Mouse (Mus musculus): ENCODE results near the gene Atp1a1. TPM values are rescaled to one million over a fixed set of nuclear protein-coding genes. Genes with fewer than 3 reads are reported as not detected.

Atp1a1 gene
- polyA plus RNA-seq, 1 experiment from 2014 or later: 55.2 TPM

DNA sequence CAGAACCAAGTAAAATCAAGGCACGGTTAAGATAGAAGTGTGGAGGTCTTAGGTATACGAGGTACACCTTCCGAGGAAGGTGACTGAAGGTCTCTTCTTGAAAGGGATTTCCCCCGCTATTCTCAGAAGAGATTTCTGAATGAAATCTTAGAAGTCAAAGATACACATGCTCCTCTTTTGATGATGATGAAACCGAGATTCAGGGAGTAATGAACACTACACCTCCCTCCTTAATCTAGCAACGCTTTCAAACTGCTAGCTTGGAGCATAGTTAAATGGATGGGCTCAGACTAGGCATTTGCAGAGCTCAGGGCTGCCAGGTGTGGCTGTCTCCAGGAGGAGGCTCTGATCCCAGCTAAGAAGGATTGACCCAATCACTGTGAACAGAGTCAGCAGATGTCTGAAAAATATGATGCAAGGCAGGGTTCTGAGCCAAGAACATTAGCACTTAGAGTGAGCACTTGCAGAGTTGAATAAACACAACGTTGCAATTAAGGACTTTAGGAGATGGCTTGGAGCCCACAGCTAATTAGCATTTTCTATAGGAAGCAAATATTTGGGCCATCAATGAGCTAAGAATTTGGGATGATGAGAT is 2.5 kb upstream of the Atp1a1 start:
- Histone ChIP-seq H3K9me3 (replicated peaks) (no peaks in the 10 kb centered on the region), H3K4me2 (no peak overlapping the region), H3K27me3 (replicated peaks) (peaks cover 27% of the 10 kb centered on the region; the same call in 1 of the 2 replicates), H3K27ac (no peak overlapping the region), H3K4me1 (peaks cover 31% of the 10 kb centered on the region), H3K4me3 (no peak overlapping the region), H3K36me3 (no peaks in the 10 kb centered on the region), H3K9ac (no peak overlapping the region)
- ATAC-seq: no peak
- WGBS (ENCODE audit: insufficient replicate concordance): 64% methylated on average over 7 of the region's 7 CpGs

DNA sequence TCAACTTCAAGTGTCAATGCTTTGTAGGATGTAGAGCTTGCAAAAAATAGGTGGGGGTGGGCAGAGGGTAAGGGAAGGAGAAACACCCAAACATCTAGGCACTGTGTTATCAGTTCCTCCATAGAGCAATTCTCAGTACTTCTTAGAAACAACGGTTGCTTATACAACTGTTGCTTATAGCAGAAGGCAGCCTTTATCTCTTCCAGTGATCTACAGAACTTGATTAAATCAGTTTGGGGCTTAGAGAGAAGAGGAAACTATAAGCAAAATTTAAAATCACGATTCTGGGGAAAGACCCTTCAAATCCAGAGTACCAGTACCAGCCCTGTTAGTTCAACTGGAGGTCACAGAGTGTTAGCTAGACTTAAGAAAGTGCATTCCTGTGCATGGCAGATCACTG is 1.2 kb upstream of the Atp1a1 start:
- Histone ChIP-seq H3K9ac (no peak overlapping the region), H3K36me3 (no peaks in the 10 kb centered on the region), H3K27me3 (replicated peaks) (peaks cover 16% of the 10 kb centered on the region; the same call in 1 of the 2 replicates), H3K27ac (no peak overlapping the region), H3K9me3 (replicated peaks) (no peaks in the 10 kb centered on the region), H3K4me3 (no peak overlapping the region), H3K4me2 (no peak overlapping the region), H3K4me1 (peaks cover 44% of the 10 kb centered on the region)
- 20% methylated on average over 2 of the region's 2 CpGs for WGBS (ENCODE audit: insufficient replicate concordance)
- no peak for ATAC-seq

DNA sequence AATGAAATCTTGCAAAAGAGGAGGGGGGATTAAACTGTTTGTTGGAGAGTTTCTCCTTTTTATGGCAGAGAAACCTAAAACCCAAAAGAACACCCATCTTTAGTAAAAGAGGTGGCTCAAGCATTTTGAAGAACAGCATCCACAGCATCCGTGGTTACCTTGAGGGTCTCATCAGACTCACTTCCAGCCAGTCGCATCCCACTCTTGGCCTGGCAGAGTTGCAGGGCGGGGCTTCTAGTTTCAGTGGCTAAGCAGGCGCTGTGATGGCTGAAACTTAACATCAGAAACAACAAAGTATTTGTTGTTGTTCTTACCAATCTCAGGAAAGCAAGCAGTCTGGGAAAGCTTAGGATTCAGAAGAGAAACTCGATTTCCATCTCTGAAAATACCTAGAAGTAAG is 807 bp upstream of the Atp1a1 start:
- 16% methylated on average over 5 of the region's 5 CpGs for WGBS (ENCODE audit: insufficient replicate concordance)
- H3K36me3 ChIP-seq: no peaks in the 10 kb centered on the region
- no peak for ATAC-seq
- no peaks in the 10 kb centered on the region for H3K9me3 ChIP-seq (replicated peaks)
- H3K27me3 ChIP-seq (replicated peaks): peaks cover 16% of the 10 kb centered on the region; the same call in 1 of the 2 replicates
- H3K9ac ChIP-seq: peak overlapping the region; percentile 93; the same call in 1 of the 2 replicates
- H3K4me3 ChIP-seq: peak overlapping the region; percentile 91; the same call in 1 of the 2 replicates
- peak overlapping the region; percentile 97 for H3K4me2 ChIP-seq
- H3K4me1 ChIP-seq: peaks cover 48% of the 10 kb centered on the region
- H3K27ac ChIP-seq: no peak overlapping the region

DNA sequence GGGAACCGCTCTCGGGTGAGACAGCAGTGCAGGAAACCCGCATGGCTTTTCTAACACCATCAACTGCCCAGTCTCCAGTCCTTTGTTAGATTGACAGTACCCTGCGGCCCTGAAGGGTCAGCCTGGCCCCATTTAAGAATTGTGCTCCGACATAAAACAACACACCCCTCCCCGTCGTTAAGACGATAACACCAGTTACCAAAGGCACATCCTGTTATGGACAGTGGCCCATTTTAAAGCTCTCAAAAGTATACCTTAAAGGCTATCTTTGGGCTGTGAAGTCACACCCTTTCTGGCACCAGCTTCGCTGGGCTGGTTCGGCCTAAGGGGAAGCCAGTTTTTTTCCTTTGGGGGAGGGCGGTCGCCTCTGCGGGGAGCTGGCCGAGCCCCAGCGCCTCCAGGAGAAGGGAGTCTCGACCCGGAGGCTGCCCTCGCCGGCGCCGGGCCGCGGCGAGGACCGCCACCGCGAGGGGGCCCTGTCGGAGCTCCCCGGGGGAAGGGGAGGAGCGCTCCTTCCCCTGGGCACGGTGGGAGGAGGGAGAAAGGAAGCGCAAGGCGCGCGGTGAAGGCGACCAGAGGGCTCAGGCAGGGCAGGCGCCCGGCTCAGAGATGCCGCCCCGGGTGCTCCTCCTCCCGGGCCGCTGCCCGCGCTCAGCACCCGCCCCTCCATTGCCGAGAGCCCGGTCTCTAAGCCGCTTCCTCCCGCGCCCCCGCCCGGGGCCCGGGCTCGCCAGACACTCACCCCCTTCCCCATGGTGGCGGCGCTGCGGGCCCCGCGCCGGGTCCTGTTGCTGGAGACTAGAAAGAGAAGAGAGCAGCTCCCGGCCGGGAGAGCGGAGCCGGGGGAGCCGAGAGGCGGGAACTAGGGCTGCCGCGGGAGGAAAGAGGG is 579 bp downstream of the Atp1a1 start:
- Histone ChIP-seq H3K9me3 (replicated peaks) (no peaks in the 10 kb centered on the region), H3K27ac (peak overlapping the region; percentile 95), H3K27me3 (replicated peaks) (peaks cover 16% of the 10 kb centered on the region; the same call in 1 of the 2 replicates), H3K4me3 (peak overlapping the region; percentile 91), H3K9ac (peak overlapping the region; percentile 93), H3K36me3 (no peaks in the 10 kb centered on the region), H3K4me1 (peaks cover 62% of the 10 kb centered on the region), H3K4me2 (peak overlapping the region; percentile 97)
- peak; percentile 86 for ATAC-seq
- under 1% methylated on average over 48 of the region's 68 CpGs for WGBS (ENCODE audit: insufficient replicate concordance)

DNA sequence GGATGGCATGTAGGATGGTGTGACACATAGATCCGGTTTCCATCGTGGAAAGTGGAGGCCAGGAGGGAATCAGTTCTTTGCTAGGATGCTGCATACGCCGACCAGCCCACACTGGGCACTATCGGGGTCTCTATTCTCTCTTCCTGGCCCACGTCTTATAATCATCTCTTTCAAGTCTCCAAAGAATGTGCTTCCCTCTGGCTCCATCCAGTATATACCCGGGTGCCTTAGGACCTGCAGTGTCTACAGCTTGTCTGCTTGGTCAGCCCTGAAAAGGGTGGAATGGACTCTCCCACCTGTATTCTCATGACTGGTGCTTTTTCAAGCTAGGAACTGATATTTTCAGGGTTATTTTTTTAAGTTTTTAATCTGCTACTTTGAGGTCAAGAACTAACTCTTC is 1.3 kb downstream of the Atp1a1 start:
- WGBS (ENCODE audit: insufficient replicate concordance): 40% methylated on average over 7 of the region's 7 CpGs
- Histone ChIP-seq H3K9ac (peak overlapping the region; percentile 93), H3K9me3 (replicated peaks) (no peaks in the 10 kb centered on the region), H3K27ac (peak overlapping the region; percentile 95), H3K4me2 (peak overlapping the region; percentile 97), H3K4me3 (peak overlapping the region; percentile 91), H3K4me1 (peaks cover 69% of the 10 kb centered on the region), H3K36me3 (no peaks in the 10 kb centered on the region), H3K27me3 (replicated peaks) (peaks cover 16% of the 10 kb centered on the region; the same call in 1 of the 2 replicates)
- no peak for ATAC-seq

DNA sequence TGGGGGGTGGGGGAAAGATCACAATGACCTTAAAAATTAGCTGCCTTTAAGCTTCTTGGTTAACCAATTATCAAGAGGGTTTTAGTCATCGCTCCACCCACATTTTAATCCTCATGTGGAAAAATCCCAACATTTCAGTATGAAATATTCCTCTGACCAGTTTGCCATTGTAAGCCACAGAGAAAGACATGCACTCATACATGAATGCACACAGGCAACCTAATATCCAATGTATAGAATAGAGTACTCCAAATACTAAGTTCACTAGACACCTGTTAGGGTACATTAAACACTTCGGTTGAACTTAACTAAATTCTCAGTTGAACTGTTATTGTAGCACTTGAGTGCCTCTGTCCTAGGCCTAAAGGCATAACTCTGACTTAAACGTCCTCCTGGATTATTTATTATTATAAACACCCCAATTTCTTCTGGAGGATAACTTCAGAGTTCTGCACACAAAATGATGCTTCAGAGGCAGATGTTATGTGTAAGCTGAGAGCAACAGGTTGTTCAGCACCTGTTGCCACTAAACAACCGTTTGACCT is 1.9 kb downstream of the Atp1a1 start:
- peak overlapping the region; percentile 93; the same call in 1 of the 2 replicates for H3K9ac ChIP-seq
- H3K9me3 ChIP-seq (replicated peaks): no peaks in the 10 kb centered on the region
- WGBS (ENCODE audit: insufficient replicate concordance): 74% methylated on average over 4 of the region's 4 CpGs
- no peak overlapping the region for H3K27ac ChIP-seq
- peak overlapping the region; percentile 91 for H3K4me3 ChIP-seq
- peaks cover 75% of the 10 kb centered on the region for H3K4me1 ChIP-seq
- peak overlapping the region; percentile 97 for H3K4me2 ChIP-seq
- no peak for ATAC-seq
- no peaks in the 10 kb centered on the region for H3K36me3 ChIP-seq
- H3K27me3 ChIP-seq (replicated peaks): peaks cover 16% of the 10 kb centered on the region; the same call in 1 of the 2 replicates

DNA sequence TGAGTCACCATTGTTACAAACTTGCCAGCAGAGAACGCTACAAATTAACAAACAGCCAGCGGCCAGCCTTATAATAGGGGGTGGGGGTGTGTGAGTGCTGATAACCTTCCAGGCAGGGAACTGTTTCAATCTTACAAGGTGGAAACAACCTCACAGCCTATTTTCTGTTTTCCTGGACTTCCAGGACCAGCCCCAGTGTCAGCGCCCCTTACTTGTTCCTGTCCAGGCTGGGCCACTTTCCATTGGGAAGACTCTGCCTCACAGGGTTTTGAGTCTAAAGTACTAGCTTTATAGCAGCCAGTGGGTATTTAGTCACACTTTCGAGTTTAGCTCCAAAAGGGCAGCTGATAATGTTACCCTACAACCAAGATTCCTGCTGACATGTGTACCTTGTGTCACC is 2.8 kb downstream of the Atp1a1 start:
- H3K4me3 ChIP-seq: no peak overlapping the region
- peak overlapping the region; percentile 97 for H3K4me2 ChIP-seq
- peaks cover 83% of the 10 kb centered on the region for H3K4me1 ChIP-seq

DNA sequence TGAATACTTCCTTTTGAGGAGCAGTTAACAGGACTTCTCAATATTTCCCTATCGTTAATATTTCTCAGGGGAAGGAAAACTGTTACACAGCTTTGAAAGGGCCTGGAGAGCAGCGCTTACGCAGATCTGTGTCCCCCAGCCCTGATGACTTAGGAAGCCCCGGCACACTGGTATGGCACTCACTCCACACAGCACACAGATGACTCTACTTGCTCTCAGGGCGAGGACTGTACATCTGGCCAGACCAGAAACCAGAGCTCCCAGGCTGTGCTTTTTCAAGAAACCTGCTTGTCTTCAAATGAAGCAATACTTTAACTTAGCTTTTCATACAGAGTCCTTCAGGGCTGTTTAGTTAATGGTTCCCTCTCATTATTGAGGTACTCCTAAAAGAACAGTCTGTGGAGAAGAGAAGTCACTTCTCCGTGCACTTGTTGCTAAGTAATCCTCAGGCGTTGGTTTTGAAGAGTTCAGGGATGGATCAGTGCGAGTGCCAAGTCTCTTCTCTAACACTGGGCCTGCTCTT is 3.4 kb downstream of the Atp1a1 start:
- Histone ChIP-seq H3K9me3 (replicated peaks) (no peaks in the 10 kb centered on the region), H3K9ac (no peak overlapping the region), H3K4me1 (peaks cover 88% of the 10 kb centered on the region), H3K4me2 (peak overlapping the region; percentile 97; the same call in 1 of the 2 replicates), H3K27ac (no peak overlapping the region), H3K36me3 (peaks cover 7% of the 10 kb centered on the region), H3K4me3 (no peak overlapping the region), H3K27me3 (replicated peaks) (peaks cover 3% of the 10 kb centered on the region; the same call in 1 of the 2 replicates)
- 77% methylated on average over 8 of the region's 8 CpGs for WGBS (ENCODE audit: insufficient replicate concordance)
- no peak for ATAC-seq

More for the DNA sequence above, 2.8 kb downstream of the Atp1a1 start:
- H3K9ac ChIP-seq: no peak overlapping the region
- no peak for ATAC-seq
- WGBS (ENCODE audit: insufficient replicate concordance): 41% methylated on average over 4 of the region's 4 CpGs
- peaks cover 9% of the 10 kb centered on the region; the same call in 1 of the 2 replicates for H3K27me3 ChIP-seq (replicated peaks)
- H3K27ac ChIP-seq: no peak overlapping the region
- H3K9me3 ChIP-seq (replicated peaks): no peaks in the 10 kb centered on the region
- peaks cover under 1% of the 10 kb centered on the region for H3K36me3 ChIP-seq

DNA sequence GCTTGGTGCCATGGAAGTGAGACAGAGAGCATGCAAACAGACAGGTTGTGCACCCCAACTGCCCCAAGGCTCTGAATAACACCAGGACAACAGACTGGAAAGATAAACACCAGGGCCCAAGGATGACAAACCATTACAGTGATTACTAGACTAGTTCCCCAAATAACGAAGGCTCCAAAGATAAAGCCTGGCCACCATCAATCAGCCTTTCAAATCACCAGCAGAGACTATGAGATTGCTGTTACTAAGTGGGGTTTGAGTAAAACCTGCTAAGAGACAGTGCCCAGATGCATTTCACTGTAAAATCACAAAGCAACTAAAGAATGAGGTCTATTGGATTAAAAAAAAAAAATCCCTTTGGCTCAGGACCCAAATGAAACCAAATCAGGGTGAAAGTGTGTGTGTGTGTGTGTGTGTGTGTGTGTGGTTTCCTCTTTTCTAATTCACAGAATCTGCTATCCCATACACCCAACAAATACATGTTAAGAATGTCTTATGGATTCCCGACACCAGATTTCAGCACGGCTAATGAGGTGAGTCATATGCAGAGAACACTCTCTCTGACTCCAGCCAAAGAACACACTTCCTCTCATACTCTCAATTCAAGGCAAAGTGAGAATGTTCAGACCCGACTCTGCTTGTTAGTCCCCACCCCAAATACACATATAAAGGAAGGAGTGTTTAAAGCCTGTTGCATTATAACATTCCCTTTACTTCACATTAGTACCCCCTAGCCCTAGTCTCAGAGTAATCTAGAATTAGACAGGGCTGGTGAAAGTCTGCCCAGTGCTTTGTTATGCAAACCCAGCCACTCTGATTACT is 4.4 kb downstream of the Atp1a1 start:
- Histone ChIP-seq H3K9me3 (replicated peaks) (no peaks in the 10 kb centered on the region), H3K4me1 (peaks cover 82% of the 10 kb centered on the region), H3K4me2 (no peak overlapping the region), H3K27me3 (replicated peaks) (no peaks in the 10 kb centered on the region), H3K9ac (no peak overlapping the region), H3K36me3 (peaks cover 11% of the 10 kb centered on the region), H3K27ac (no peak overlapping the region; the same call in 1 of the 2 replicates), H3K4me3 (no peak overlapping the region)
- no peak for ATAC-seq
- WGBS (ENCODE audit: insufficient replicate concordance): 23% methylated on average over 4 of the region's 4 CpGs

DNA sequence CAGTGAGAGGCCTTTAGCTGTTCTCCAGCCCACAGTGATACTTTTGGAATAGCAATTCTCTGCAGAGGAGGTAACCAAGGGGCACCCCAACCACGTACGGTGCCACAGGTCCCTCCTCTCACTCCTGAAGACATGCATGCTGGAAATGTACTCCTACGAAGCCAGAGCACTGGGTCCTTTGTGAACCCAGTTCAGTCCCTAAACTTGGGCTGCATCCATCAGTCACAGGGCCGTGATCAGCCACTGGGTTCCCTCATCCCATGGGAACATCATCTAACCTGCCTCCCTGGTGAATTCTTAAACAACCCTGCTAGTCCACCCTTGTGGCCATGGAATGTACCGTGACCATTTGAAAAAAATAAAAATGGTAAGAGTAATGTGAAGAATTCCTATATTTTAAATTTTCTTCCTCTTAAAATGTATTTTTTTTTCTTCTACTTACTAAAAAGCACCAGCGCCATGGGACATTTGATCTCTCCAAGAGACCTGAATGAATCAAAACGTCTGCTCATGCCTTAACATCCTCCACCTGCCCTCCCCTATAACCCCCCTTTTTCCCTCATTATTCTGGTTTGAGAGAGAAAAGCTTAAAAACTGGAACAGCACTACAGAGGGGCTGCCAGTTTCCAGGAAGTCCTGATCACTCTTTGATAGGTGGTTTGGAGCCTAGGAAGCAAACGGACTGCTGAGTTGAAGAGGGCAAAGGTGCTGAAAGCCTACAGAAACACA is 5.1 kb downstream of the Atp1a1 start:
- 77% methylated on average over 8 of the region's 8 CpGs for WGBS (ENCODE audit: insufficient replicate concordance)
- Histone ChIP-seq H3K27me3 (replicated peaks) (no peaks in the 10 kb centered on the region), H3K4me3 (no peak overlapping the region), H3K36me3 (peaks cover 19% of the 10 kb centered on the region), H3K9me3 (replicated peaks) (no peaks in the 10 kb centered on the region), H3K4me2 (no peak overlapping the region), H3K4me1 (peaks cover 78% of the 10 kb centered on the region), H3K27ac (no peak overlapping the region; the same call in 1 of the 2 replicates), H3K9ac (no peak overlapping the region)
- ATAC-seq: no peak

Measured in liver, embryonic 12.5 days (tissue).